Mouse (Mus musculus) heart, adult 2 months (tissue): Measurements from ENCODE around the gene Cdh22. TPM values are rescaled to one million over a fixed set of nuclear protein-coding genes. Genes with fewer than 3 reads are reported as not detected.

Experiments used
- DNase-seq, 2 experiments: peaks; one replicate each; pipeline ENCODE4 v3.0.0; 2021
- H3K27ac ChIP-seq: fragments of 200-600 bp; 2 replicates; pipeline ENCODE4 v1.8.1; 2022
- H3K27me3 ChIP-seq: fragments of 200-500 bp; 2 replicates; pipeline ENCODE4 v1.6.1; 2012; ENCODE audit warnings: mild to moderate bottlenecking, low read length, inconsistent platforms, mixed read lengths; ENCODE audit not compliant: control insufficient read depth, insufficient read depth
- H3K36me3 ChIP-seq: fragments of 200-500 bp; 2 replicates; pipeline ENCODE4 v1.6.1; 2012; ENCODE audit warnings: low read length, inconsistent platforms; ENCODE audit not compliant: control insufficient read depth, insufficient read depth
- H3K4me1 ChIP-seq: fragments of 200-500 bp; 2 replicates; pipeline ENCODE4 v1.6.1; 2011; ENCODE audit warnings: low read length; ENCODE audit not compliant: control insufficient read depth, insufficient read depth
- H3K4me3 ChIP-seq: fragments of 200-600 bp; 2 replicates; pipeline ENCODE4 v1.8.1; 2022
- H3K79me2 ChIP-seq: fragments of 200-500 bp; replicated peaks from 2 replicates; pipeline ENCODE4 v1.6.1; 2012; ENCODE audit warnings: mild to moderate bottlenecking, inconsistent platforms, low read length, moderate library complexity, mixed read lengths; ENCODE audit not compliant: control insufficient read depth, insufficient read depth
- H3K9ac ChIP-seq: fragments of 200-500 bp; 2 replicates; pipeline ENCODE4 v1.6.1; 2012; ENCODE audit warnings: low read depth, mild to moderate bottlenecking, control low read depth, inconsistent platforms, low read length, mixed read lengths
- CTCF ChIP-seq: fragments of 200-600 bp; IDR thresholded peaks from 2 replicates; pipeline ENCODE4 v1.8.1; 2022; ENCODE audit warnings: antibody characterized with exemption, mild to moderate bottlenecking, moderate library complexity
- EP300 ChIP-seq: fragments of 200-500 bp; IDR thresholded peaks from 2 replicates; pipeline ENCODE4 v1.6.1; 2011; ENCODE audit warnings: low read depth, low read length, control low read depth; ENCODE audit not compliant: insufficient read depth
- POLR2A ChIP-seq: fragments of 200-500 bp; IDR thresholded peaks from 2 replicates; pipeline ENCODE4 v1.6.1; 2011; ENCODE audit warnings: mild to moderate bottlenecking, low read depth, low read length, control low read depth; ENCODE audit not compliant: insufficient read depth
- WGBS: fragments of 180-500 bp; shearing (Covaris S2); methylation state at CpG from one replicate; pipeline ENCODE4 v1.1.7; 2018; 5-methylcytosine and 5-hydroxymethylcytosine counted together
- intact Hi-C: fragments of 180-260 bp; cut with DNase I; formaldehyde crosslinking; loops from one replicate; pipeline ENCODE4 v1.15.1; 2025
- polyA plus RNA-seq: library from polyadenylated mRNA; depleted of rRNA; stranded (reverse); fragments of >200 nt; gene quantifications from 2 replicates; pipeline ENCODE4 v1.2.3, GENCODE M21; 2012
- total RNA-seq, 2 experiments: library from RNA; stranded (reverse); gene quantifications; 2 replicates each; pipeline ENCODE4 v1.2.3; 2021

Gene Cdh22
- total and polyA plus RNA-seq, 3 experiments, result 0.50 to 1.0 (median 0.65) TPM

DNA sequence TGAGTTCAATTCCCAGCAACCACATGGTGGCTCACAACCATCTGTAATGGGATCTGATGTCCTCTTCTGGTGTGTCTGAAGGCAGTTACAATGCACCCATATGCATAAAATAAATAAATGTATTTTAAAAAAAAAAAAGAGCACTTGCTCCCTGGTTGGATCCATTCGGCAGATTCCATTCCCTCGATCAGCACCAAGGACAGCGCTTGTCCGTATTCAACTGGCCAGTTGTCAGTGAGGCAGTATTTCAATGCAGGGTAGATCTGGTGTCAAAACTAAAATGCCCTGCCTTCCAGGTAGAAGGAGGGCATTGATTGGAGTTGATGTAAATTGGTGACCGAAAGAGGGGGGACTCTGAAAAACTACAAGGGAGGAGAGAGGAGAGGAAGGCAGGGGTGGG lies 74.2 kb downstream of the Cdh22 start:
- DNase-seq, result peak in 1 of 2 experiments; percentile 41
- no peak overlapping the region for H3K27ac ChIP-seq
- H3K9ac ChIP-seq, result no peak overlapping the region
- TF ChIP-seq CTCF (no peak), POLR2A (no peak)
- intact Hi-C loops, result no loop called here
- no peaks in the 10 kb centered on the region for H3K27me3 ChIP-seq
- H3K79me2 ChIP-seq, result no peaks in the 10 kb centered on the region
- WGBS, result 18% methylated on average over 5 of the region's 5 CpGs
- no peaks in the 10 kb centered on the region for H3K4me1 ChIP-seq
- no peak overlapping the region for H3K4me3 ChIP-seq
- no peaks in the 10 kb centered on the region for H3K36me3 ChIP-seq

DNA sequence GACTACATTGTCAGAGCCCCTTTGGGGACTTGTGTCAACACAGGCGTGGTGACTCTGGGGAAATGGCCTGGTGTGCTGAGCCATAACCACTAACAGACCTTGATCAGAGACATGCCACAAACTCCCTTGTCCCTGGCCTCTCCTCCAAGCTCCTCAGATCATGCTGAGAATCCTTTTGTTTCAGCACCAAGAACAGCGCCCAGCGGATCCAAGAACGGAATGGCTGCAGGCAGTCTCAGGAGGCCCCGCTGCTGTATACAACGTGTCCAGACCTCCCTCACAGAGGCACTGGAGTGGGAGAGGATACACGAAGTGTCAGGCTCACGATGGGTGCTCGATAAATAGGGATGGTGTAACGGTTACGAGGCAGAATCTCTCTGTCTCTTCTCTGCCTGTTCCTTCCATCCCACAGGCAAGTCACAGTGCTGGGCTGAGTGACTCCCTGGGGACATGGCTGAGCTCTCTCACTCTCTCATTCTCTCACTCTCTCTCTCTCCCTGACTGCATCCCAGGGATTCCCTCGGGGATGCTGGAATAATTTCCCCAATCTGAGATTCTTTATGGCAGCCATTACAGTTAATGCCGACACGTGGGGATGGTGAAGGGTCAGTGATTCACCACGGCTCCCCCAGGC lies 75.5 kb downstream of the Cdh22 start:
- TF ChIP-seq POLR2A (no peak), EP300 (no peak), CTCF (no peak)
- intact Hi-C loops, result no loop called here
- peak; percentile 20 to 40 for DNase-seq

DNA sequence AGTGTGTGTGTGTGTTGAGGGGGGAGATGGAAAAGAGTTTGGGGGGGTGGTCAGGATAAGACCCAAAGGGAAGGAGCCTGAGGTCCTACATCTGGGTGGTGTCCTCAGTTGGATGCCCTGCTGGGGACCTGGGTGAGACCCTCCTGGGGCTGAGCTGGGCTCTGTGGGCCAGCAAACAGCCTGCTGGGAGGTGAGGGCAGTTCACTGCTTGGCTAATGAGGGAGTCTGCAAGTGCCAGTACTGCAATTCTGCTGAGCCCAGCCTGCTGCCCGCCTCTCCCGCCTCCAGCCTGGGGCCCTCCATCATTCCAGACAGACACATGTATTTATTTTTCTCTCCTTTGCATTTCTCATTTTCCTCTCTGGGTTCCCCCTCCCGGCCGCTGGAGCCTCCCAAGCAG lies 76.3 kb downstream of the Cdh22 start:
- no peak overlapping the region for H3K27ac ChIP-seq
- H3K4me3 ChIP-seq, result no peak overlapping the region
- no peaks in the 10 kb centered on the region for H3K27me3 ChIP-seq
- H3K4me1 ChIP-seq, result peaks cover 1% of the 10 kb centered on the region
- no peak overlapping the region for H3K9ac ChIP-seq
- intact Hi-C loops, result no loop called here
- DNase-seq, result no peak
- H3K79me2 ChIP-seq, result no peaks in the 10 kb centered on the region
- H3K36me3 ChIP-seq, result no peaks in the 10 kb centered on the region
- WGBS, result 71% methylated on average over 4 of the region's 4 CpGs
- TF ChIP-seq EP300, result no peak
- TF ChIP-seq POLR2A, result no peak
- TF ChIP-seq CTCF, result no peak

More for the DNA sequence above, 75.5 kb downstream of the Cdh22 start:
- H3K36me3 ChIP-seq, result no peaks in the 10 kb centered on the region
- no peak overlapping the region for H3K4me3 ChIP-seq
- no peaks in the 10 kb centered on the region for H3K79me2 ChIP-seq
- no peaks in the 10 kb centered on the region for H3K4me1 ChIP-seq
- H3K9ac ChIP-seq, result no peak overlapping the region
- H3K27ac ChIP-seq, result no peak overlapping the region
- H3K27me3 ChIP-seq, result no peaks in the 10 kb centered on the region
- 18% methylated on average over 15 of the region's 15 CpGs for WGBS

DNA sequence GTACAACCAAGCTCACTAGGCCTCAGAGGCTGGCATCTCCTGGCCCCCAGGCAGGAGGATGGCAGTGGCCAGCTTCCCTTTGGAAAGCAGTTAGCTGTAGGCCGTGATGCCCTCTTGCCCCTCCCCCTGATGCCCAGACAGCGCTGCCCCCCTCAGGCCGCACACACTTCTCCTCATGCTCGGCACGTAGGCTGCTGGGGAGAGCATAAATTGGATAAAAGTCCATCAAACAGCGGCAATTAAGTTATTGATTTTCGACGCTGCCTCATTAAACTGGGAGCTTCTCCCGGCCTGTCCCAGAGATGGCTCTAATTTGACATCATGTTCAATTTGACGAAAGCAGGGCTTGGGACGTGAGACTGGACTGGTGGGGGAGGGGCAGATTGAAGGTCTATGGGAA lies 76.8 kb downstream of the Cdh22 start:
- H3K9ac ChIP-seq, result no peak overlapping the region
- peaks cover 1% of the 10 kb centered on the region for H3K4me1 ChIP-seq
- H3K36me3 ChIP-seq, result no peaks in the 10 kb centered on the region
- H3K27me3 ChIP-seq, result no peaks in the 10 kb centered on the region
- no peak overlapping the region for H3K27ac ChIP-seq
- DNase-seq, result no peak
- no peak overlapping the region for H3K4me3 ChIP-seq
- TF ChIP-seq EP300 (no peak), POLR2A (no peak), CTCF (no peak)
- intact Hi-C loops, result no loop called here
- 72% methylated on average over 11 of the region's 11 CpGs for WGBS
- H3K79me2 ChIP-seq, result no peaks in the 10 kb centered on the region

DNA sequence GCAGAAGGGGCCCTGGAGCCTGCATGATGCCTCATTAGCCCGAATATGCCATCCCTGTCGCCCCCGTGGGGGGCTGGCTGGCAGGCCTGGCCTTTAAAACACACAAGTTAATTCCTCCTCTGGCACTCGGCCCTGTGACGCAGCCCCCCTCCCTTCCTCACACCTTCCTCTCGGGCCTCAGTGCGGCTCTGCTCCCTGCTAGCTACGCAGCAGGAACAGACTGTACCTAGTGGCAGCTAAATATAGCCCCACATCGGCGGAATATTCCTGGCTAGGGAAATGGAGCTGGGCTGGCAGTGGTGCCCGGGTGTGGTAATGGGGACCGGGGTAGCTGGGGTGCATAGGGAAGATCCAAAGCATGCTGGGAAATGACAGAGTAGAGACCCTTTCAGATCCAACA lies 81.6 kb downstream of the Cdh22 start:
- peak overlapping the region; percentile 59 for H3K27ac ChIP-seq
- H3K4me1 ChIP-seq, result peaks cover 1% of the 10 kb centered on the region
- H3K36me3 ChIP-seq, result no peaks in the 10 kb centered on the region
- no peaks in the 10 kb centered on the region for H3K79me2 ChIP-seq
- peak; percentile 64 to 74 for DNase-seq
- 5% methylated on average over 12 of the region's 12 CpGs for WGBS
- no peaks in the 10 kb centered on the region for H3K27me3 ChIP-seq
- intact Hi-C loops, result loop anchor here (5.0 kb wide), 1 partner anchor 34 kb away; no protein-coding TSS in a partner anchor
- no peak for TF ChIP-seq CTCF
- peak; percentile 88 for TF ChIP-seq EP300
- no peak for TF ChIP-seq POLR2A
- H3K4me3 ChIP-seq, result no peak overlapping the region
- no peak overlapping the region for H3K9ac ChIP-seq

DNA sequence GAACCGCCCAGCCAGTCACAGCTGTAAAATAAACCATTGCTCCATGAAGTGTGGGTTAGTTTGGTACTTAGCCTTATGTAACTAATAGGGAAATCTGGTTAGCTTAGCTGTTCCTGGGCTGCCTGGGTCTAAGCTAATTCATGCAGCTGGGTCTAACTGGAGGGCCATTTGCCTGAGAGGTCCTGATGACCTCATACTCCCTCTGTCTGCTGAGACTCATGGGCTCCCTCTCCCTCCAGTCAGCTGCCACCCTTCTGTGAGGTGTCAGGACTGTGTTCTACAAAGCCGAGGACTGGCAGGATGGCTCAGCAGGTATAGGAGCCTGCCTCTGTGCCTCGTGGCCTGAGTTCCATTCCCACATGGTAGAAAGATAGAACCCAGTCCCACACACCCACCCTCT lies 84.9 kb downstream of the Cdh22 start:
- H3K79me2 ChIP-seq, result no peaks in the 10 kb centered on the region
- intact Hi-C loops, result loop anchor here (5.0 kb wide), 1 partner anchor 38 kb away; no protein-coding TSS in a partner anchor
- H3K4me1 ChIP-seq, result peaks cover 1% of the 10 kb centered on the region
- TF ChIP-seq POLR2A (no peak), EP300 (no peak), CTCF (no peak)
- 66% methylated on average over 3 of the region's 3 CpGs for WGBS
- no peak overlapping the region for H3K4me3 ChIP-seq
- no peaks in the 10 kb centered on the region for H3K36me3 ChIP-seq
- no peak overlapping the region for H3K9ac ChIP-seq
- no peak overlapping the region for H3K27ac ChIP-seq
- H3K27me3 ChIP-seq, result no peaks in the 10 kb centered on the region
- DNase-seq, result no peak
